Mouse (Mus musculus): ENCODE data around the gene Dlk1. TPM values are rescaled to one million over a fixed set of nuclear protein-coding genes. Genes with fewer than 3 reads are reported as not detected.

Gene Dlk1
- polyA plus RNA-seq, 1 experiment: 2.2 TPM

GRCm38 (mm10) chr12:109437559-109438350, 14.9 kb upstream of the Dlk1 start:
- H3K36me3 ChIP-seq (ENCODE audit: control insufficient read depth, insufficient read depth, low read length): no peaks in the 10 kb centered on the region
- TF ChIP-seq CTCF (IDR thresholded peaks at IDR 0.05; ENCODE audit: borderline replicate concordance, control insufficient read depth, extremely low read depth, insufficient read depth, low read length, poor library complexity) (peak; percentile 99), POLR2A (IDR thresholded peaks at IDR 0.05; ENCODE audit: control insufficient read depth, extremely low read depth, insufficient read depth, low read length, poor library complexity) (no peak)
- H3K27ac ChIP-seq (ENCODE audit: control insufficient read depth, insufficient read depth, low read length): no peak overlapping the region
- no peaks in the 10 kb centered on the region for H3K27me3 ChIP-seq (ENCODE audit: control insufficient read depth, insufficient read depth, low read length)
- WGBS: 4% methylated on average over 25 of the region's 25 CpGs
- peak; percentile 94 for DNase-seq
- H3K4me1 ChIP-seq (replicated peaks; ENCODE audit: control insufficient read depth, insufficient read depth, low read length): peaks cover 26% of the 10 kb centered on the region
- H3K4me3 ChIP-seq (ENCODE audit: control insufficient read depth, insufficient read depth, low read length): peak overlapping the region; percentile 35

GRCm38 (mm10) chr12:109438383-109438782, 14.2 kb upstream of the Dlk1 start:
- no peak overlapping the region for H3K27ac ChIP-seq (ENCODE audit: control insufficient read depth, insufficient read depth, low read length)
- WGBS: 56% methylated on average over 6 of the region's 6 CpGs

GRCm38 (mm10) chr12:109439974-109440373, 12.6 kb upstream of the Dlk1 start:
- no peak overlapping the region for H3K27ac ChIP-seq (ENCODE audit: control insufficient read depth, insufficient read depth, low read length)
- H3K27me3 ChIP-seq (ENCODE audit: control insufficient read depth, insufficient read depth, low read length): no peaks in the 10 kb centered on the region
- no peaks in the 10 kb centered on the region for H3K36me3 ChIP-seq (ENCODE audit: control insufficient read depth, insufficient read depth, low read length)
- peaks cover 26% of the 10 kb centered on the region for H3K4me1 ChIP-seq (replicated peaks; ENCODE audit: control insufficient read depth, insufficient read depth, low read length)
- 52% methylated on average over 6 of the region's 6 CpGs for WGBS
- H3K4me3 ChIP-seq (ENCODE audit: control insufficient read depth, insufficient read depth, low read length): no peak overlapping the region
- no peak for DNase-seq
- no peak for TF ChIP-seq POLR2A (IDR thresholded peaks at IDR 0.05; ENCODE audit: control insufficient read depth, extremely low read depth, insufficient read depth, low read length, poor library complexity)

More at GRCm38 (mm10) chr12:109438383-109438782, 14.2 kb upstream of the Dlk1 start:
- peaks cover 26% of the 10 kb centered on the region for H3K4me1 ChIP-seq (replicated peaks; ENCODE audit: control insufficient read depth, insufficient read depth, low read length)
- no peak overlapping the region for H3K4me3 ChIP-seq (ENCODE audit: control insufficient read depth, insufficient read depth, low read length)
- H3K27me3 ChIP-seq (ENCODE audit: control insufficient read depth, insufficient read depth, low read length): no peaks in the 10 kb centered on the region
- no peaks in the 10 kb centered on the region for H3K36me3 ChIP-seq (ENCODE audit: control insufficient read depth, insufficient read depth, low read length)
- no peak for DNase-seq
- TF ChIP-seq POLR2A (IDR thresholded peaks at IDR 0.05; ENCODE audit: control insufficient read depth, extremely low read depth, insufficient read depth, low read length, poor library complexity) (no peak), CTCF (IDR thresholded peaks at IDR 0.05; ENCODE audit: borderline replicate concordance, control insufficient read depth, extremely low read depth, insufficient read depth, low read length, poor library complexity) (no peak)

GRCm38 (mm10) chr12:109441366-109441765, 11.3 kb upstream of the Dlk1 start:
- 3% methylated on average over 6 of the region's 6 CpGs for WGBS
- Histone ChIP-seq H3K36me3 (ENCODE audit: control insufficient read depth, insufficient read depth, low read length) (no peaks in the 10 kb centered on the region), H3K27ac (ENCODE audit: control insufficient read depth, insufficient read depth, low read length) (no peak overlapping the region), H3K4me3 (ENCODE audit: control insufficient read depth, insufficient read depth, low read length) (no peak overlapping the region), H3K4me1 (replicated peaks; ENCODE audit: control insufficient read depth, insufficient read depth, low read length) (peaks cover 32% of the 10 kb centered on the region), H3K27me3 (ENCODE audit: control insufficient read depth, insufficient read depth, low read length) (no peaks in the 10 kb centered on the region; the same call in 1 of the 2 replicates)
- no peak for TF ChIP-seq CTCF (IDR thresholded peaks at IDR 0.05; ENCODE audit: borderline replicate concordance, control insufficient read depth, extremely low read depth, insufficient read depth, low read length, poor library complexity)
- no peak for DNase-seq

- Histone ChIP-seq H3K36me3 (ENCODE audit: control insufficient read depth, insufficient read depth, low read length) (no peaks in the 10 kb centered on the region), H3K4me1 (replicated peaks; ENCODE audit: control insufficient read depth, insufficient read depth, low read length) (peaks cover 30% of the 10 kb centered on the region), H3K27ac (ENCODE audit: control insufficient read depth, insufficient read depth, low read length) (no peak overlapping the region), H3K4me3 (ENCODE audit: control insufficient read depth, insufficient read depth, low read length) (no peak overlapping the region), H3K27me3 (ENCODE audit: control insufficient read depth, insufficient read depth, low read length) (no peaks in the 10 kb centered on the region; the same call in 1 of the 2 replicates)
- no peak for TF ChIP-seq CTCF (IDR thresholded peaks at IDR 0.05; ENCODE audit: borderline replicate concordance, control insufficient read depth, extremely low read depth, insufficient read depth, low read length, poor library complexity)
- no peak for TF ChIP-seq POLR2A (IDR thresholded peaks at IDR 0.05; ENCODE audit: control insufficient read depth, extremely low read depth, insufficient read depth, low read length, poor library complexity)
- DNase-seq: no peak
- WGBS: 87% methylated on average over 13 of the region's 13 CpGs
These were observed 10.5 kb upstream of the Dlk1 start for GRCm38 (mm10) chr12:109442115-109442514.

- no peaks in the 10 kb centered on the region for H3K36me3 ChIP-seq (ENCODE audit: control insufficient read depth, insufficient read depth, low read length)
- WGBS: 93% methylated on average over 3 of the region's 3 CpGs
- TF ChIP-seq CTCF (IDR thresholded peaks at IDR 0.05; ENCODE audit: borderline replicate concordance, control insufficient read depth, extremely low read depth, insufficient read depth, low read length, poor library complexity) (no peak), POLR2A (IDR thresholded peaks at IDR 0.05; ENCODE audit: control insufficient read depth, extremely low read depth, insufficient read depth, low read length, poor library complexity) (no peak)
- H3K4me3 ChIP-seq (ENCODE audit: control insufficient read depth, insufficient read depth, low read length): no peak overlapping the region
- DNase-seq: no peak
- no peak overlapping the region for H3K27ac ChIP-seq (ENCODE audit: control insufficient read depth, insufficient read depth, low read length)
- peaks cover 22% of the 10 kb centered on the region for H3K4me1 ChIP-seq (replicated peaks; ENCODE audit: control insufficient read depth, insufficient read depth, low read length)
- H3K27me3 ChIP-seq (ENCODE audit: control insufficient read depth, insufficient read depth, low read length): no peaks in the 10 kb centered on the region; the same call in 1 of the 2 replicates
These were observed 9.3 kb upstream of the Dlk1 start for GRCm38 (mm10) chr12:109443276-109443675.

Data from thymus, adult 2 months (tissue).